Mouse (Mus musculus) lung, postnatal 36 days (tissue): Measurements from ENCODE around the gene Dclre1b.
A peak's percentile ranks its signal among the peaks of the same experiment; 100 is the strongest.
"Not testable (repeated sequence)": the region's sequence is repeated elsewhere in the genome, so short reads cannot be mapped to it uniquely, and the experiment has no call there.

Source experiments
- DNase-seq: peaks from one replicate; pipeline ENCODE4 v3.0.0; 2022; ENCODE audit warnings: mixed read lengths

Gene Dclre1b

GRCm38 (mm10) chr3:103805671-103806070 is 3.6 kb downstream of the Dclre1b start:
- no peak for DNase-seq

GRCm38 (mm10) chr3:103802861-103803260 is 6.4 kb downstream of the Dclre1b start:
- DNase-seq, result peak; percentile 28

GRCm38 (mm10) chr3:103801631-103802531 is 7.4 kb downstream of the Dclre1b start:
- DNase-seq, result peak; percentile 94

GRCm38 (mm10) chr3:103799507-103799906 is 9.7 kb downstream of the Dclre1b start:
- DNase-seq, result no peak

- DNase-seq, result no peak
Measured at GRCm38 (mm10) chr3:103796389-103796788, 12.9 kb downstream of the Dclre1b start.

GRCm38 (mm10) chr3:103792566-103792965 is 16.7 kb downstream of the Dclre1b start:
- no peak for DNase-seq

GRCm38 (mm10) chr3:103792111-103792406 is 17.2 kb downstream of the Dclre1b start:
- not testable (repeated sequence) for DNase-seq

- peak; percentile 97 for DNase-seq
Measured at GRCm38 (mm10) chr3:103791230-103792110, 17.8 kb downstream of the Dclre1b start, which contains the start of gene Hipk1. Hipk1 (minus strand) TSS chr3:103791563.

GRCm38 (mm10) chr3:103790346-103791145 is 18.7 kb downstream of the Dclre1b start:
- DNase-seq, result no peak

- DNase-seq, result peak; percentile 84
Measured at GRCm38 (mm10) chr3:103789891-103790345, 19.3 kb downstream of the Dclre1b start.

GRCm38 (mm10) chr3:103789096-103789495 is 20.1 kb downstream of the Dclre1b start:
- no peak for DNase-seq

GRCm38 (mm10) chr3:103787225-103787624 is 22.0 kb downstream of the Dclre1b start:
- peak; percentile 77 for DNase-seq

GRCm38 (mm10) chr3:103782844-103783609 is 26.2 kb downstream of the Dclre1b start:
- DNase-seq, result no peak

GRCm38 (mm10) chr3:103780777-103781176 is 28.5 kb downstream of the Dclre1b start:
- DNase-seq, result no peak

GRCm38 (mm10) chr3:103780271-103780670 is 29.0 kb downstream of the Dclre1b start:
- no peak for DNase-seq

- peak; percentile 34 for DNase-seq
Measured at GRCm38 (mm10) chr3:103779183-103779582, 30.1 kb downstream of the Dclre1b start.

GRCm38 (mm10) chr3:103778660-103779059 is 30.6 kb downstream of the Dclre1b start:
- no peak for DNase-seq

- DNase-seq, result no peak
Measured at GRCm38 (mm10) chr3:103777940-103778339, 31.3 kb downstream of the Dclre1b start.

- no peak for DNase-seq
Measured at GRCm38 (mm10) chr3:103774009-103774408, 35.2 kb downstream of the Dclre1b start.

GRCm38 (mm10) chr3:103773508-103773907 is 35.7 kb downstream of the Dclre1b start:
- DNase-seq, result no peak

- peak; percentile 38 for DNase-seq
Measured at GRCm38 (mm10) chr3:103772846-103773245, 36.4 kb downstream of the Dclre1b start.
